Mouse (Mus musculus): ENCODE data around the gene Gm4969. TPM values are rescaled to one million over a fixed set of nuclear protein-coding genes. Genes with fewer than 3 reads are reported as not detected.

Gene Gm4969
- total and polyA plus RNA-seq, 3 experiments = not detected

- TF ChIP-seq MYC (IDR thresholded peaks at IDR 0.05; ENCODE audit: low read depth, low read length) = no peak
- no peak for TF ChIP-seq CTCF (IDR thresholded peaks at IDR 0.05 in 2 of 3, conservative IDR thresholded peaks at IDR 0.05 in 1 of 3; ENCODE audit: control insufficient read depth in 1 of 3, insufficient read depth in 1 of 3, low read depth in 2 of 3, low read length in 3 of 3, poor library complexity in 1 of 3, severe bottlenecking in 1 of 3)
- no peak for TF ChIP-seq POLR2AphosphoS5 (IDR thresholded peaks at IDR 0.05; ENCODE audit: borderline replicate concordance, low read depth, low read length)
- no peak for TF ChIP-seq NRF1 (IDR thresholded peaks at IDR 0.05; ENCODE audit: insufficient read depth, low read depth, low read length, poor library complexity, severe bottlenecking)
- no peak for TF ChIP-seq TAL1 (IDR thresholded peaks at IDR 0.05; ENCODE audit: low read length)
- no peak for TF ChIP-seq RAD21 (IDR thresholded peaks at IDR 0.05; ENCODE audit: low read depth, low read length)
- TF ChIP-seq EP300 (IDR thresholded peaks at IDR 0.05; ENCODE audit: low read depth in 1 of 2, low read length in 2 of 2) = no peak
- no peak for TF ChIP-seq POLR2A (IDR thresholded peaks at IDR 0.05; ENCODE audit: control insufficient read depth in 1 of 2, insufficient read depth in 1 of 2, low read depth in 1 of 2, low read length in 2 of 2, poor library complexity in 1 of 2)
- no peak for TF ChIP-seq MAZ (IDR thresholded peaks at IDR 0.05; ENCODE audit: low read depth, low read length)
- TF ChIP-seq TBP (IDR thresholded peaks at IDR 0.05; ENCODE audit: low read depth, low read length) = no peak
- no peak for TF ChIP-seq JUND (IDR thresholded peaks at IDR 0.05; ENCODE audit: low read depth, low read length)
- TF ChIP-seq CHD1 (IDR thresholded peaks at IDR 0.05; ENCODE audit: low read depth, low read length) = no peak
- TF ChIP-seq POLR2AphosphoS2 (IDR thresholded peaks at IDR 0.05; ENCODE audit: low read length) = no peak
- no peak for TF ChIP-seq ETS1 (IDR thresholded peaks at IDR 0.05; ENCODE audit: low read depth, low read length)
- TF ChIP-seq GATA1 (IDR thresholded peaks at IDR 0.05; ENCODE audit: low read depth, low read length) = no peak
- no peak for TF ChIP-seq RCOR1 (IDR thresholded peaks at IDR 0.05; ENCODE audit: low read depth, low read length)
- no peak for TF ChIP-seq USF2 (IDR thresholded peaks at IDR 0.05; ENCODE audit: borderline replicate concordance in 1 of 2, insufficient read depth in 1 of 2, low read depth in 1 of 2, low read length in 2 of 2)
- TF ChIP-seq SIN3A (IDR thresholded peaks at IDR 0.05; ENCODE audit: low read length) = no peak
- no peak for TF ChIP-seq ZNF384 (IDR thresholded peaks at IDR 0.05; ENCODE audit: low read depth, low read length)
- H3K4me3 ChIP-seq (ENCODE audit: control insufficient read depth in 1 of 2, insufficient read depth in 1 of 2, low read depth in 2 of 2, low read length in 2 of 2) = no peak overlapping the region
- H3K27me3 ChIP-seq (ENCODE audit: control insufficient read depth in 1 of 2, insufficient read depth in 2 of 2, low read length in 2 of 2) = no peaks in the 10 kb centered on the region
Measured at GRCm38 (mm10) chr7:19065896-19066295, 52.3 kb downstream of the Gm4969 start.

GRCm38 (mm10) chr7:19057405-19057804, 60.8 kb downstream of the Gm4969 start:
- Histone ChIP-seq H3K9me3 (replicated peaks; ENCODE audit: insufficient read depth, low read length) (no peaks in the 10 kb centered on the region), H3K9ac (ENCODE audit: control insufficient read depth, low read depth, low read length, poor library complexity, severe bottlenecking) (no peak overlapping the region), H3K4me1 (ENCODE audit: control insufficient read depth in 1 of 2, insufficient read depth in 2 of 2, low read length in 2 of 2) (no peaks in the 10 kb centered on the region), H3K36me3 (ENCODE audit: control insufficient read depth in 1 of 2, insufficient read depth in 2 of 2, low read length in 2 of 2) (no peaks in the 10 kb centered on the region), H3K27ac (ENCODE audit: control insufficient read depth, low read depth, low read length) (no peak overlapping the region), H3K79me2 (ENCODE audit: control insufficient read depth, insufficient read depth, low read length, poor library complexity) (no peaks in the 10 kb centered on the region), H3K27me3 (ENCODE audit: control insufficient read depth in 1 of 2, insufficient read depth in 2 of 2, low read length in 2 of 2) (no peaks in the 10 kb centered on the region), H3K4me3 (ENCODE audit: control insufficient read depth in 1 of 2, insufficient read depth in 1 of 2, low read depth in 2 of 2, low read length in 2 of 2) (no peak overlapping the region)
- TF ChIP-seq MYB (IDR thresholded peaks at IDR 0.05; ENCODE audit: low read depth, low read length) = no peak
- no peak for TF ChIP-seq ZKSCAN1 (IDR thresholded peaks at IDR 0.05; ENCODE audit: low read depth, low read length)
- TF ChIP-seq E2F4 (IDR thresholded peaks at IDR 0.05; ENCODE audit: borderline replicate concordance, low read depth, low read length) = no peak
- no peak for TF ChIP-seq CHD2 (IDR thresholded peaks at IDR 0.05; ENCODE audit: low read length)
- TF ChIP-seq MAX (IDR thresholded peaks at IDR 0.05; ENCODE audit: low read length) = no peak
- no peak for TF ChIP-seq NRF1 (IDR thresholded peaks at IDR 0.05; ENCODE audit: insufficient read depth, low read depth, low read length, poor library complexity, severe bottlenecking)
- no peak for TF ChIP-seq ELF1 (IDR thresholded peaks at IDR 0.05; ENCODE audit: low read depth, low read length)
- no peak for TF ChIP-seq POLR2A (IDR thresholded peaks at IDR 0.05; ENCODE audit: control insufficient read depth in 1 of 2, insufficient read depth in 1 of 2, low read depth in 1 of 2, low read length in 2 of 2, poor library complexity in 1 of 2)
- no peak for TF ChIP-seq ZC3H11A (IDR thresholded peaks at IDR 0.05; ENCODE audit: low read depth, low read length)
- TF ChIP-seq MAFK (IDR thresholded peaks at IDR 0.05; ENCODE audit: borderline replicate concordance, low read depth, low read length) = no peak
- no peak for TF ChIP-seq RCOR1 (IDR thresholded peaks at IDR 0.05; ENCODE audit: low read depth, low read length)
- TF ChIP-seq POLR2AphosphoS2 (IDR thresholded peaks at IDR 0.05; ENCODE audit: low read length) = no peak
- no peak for TF ChIP-seq TCF12 (IDR thresholded peaks at IDR 0.05; ENCODE audit: low read depth, low read length)
- DNase-seq (ENCODE audit: low read depth, low spot score) = no peak

More at GRCm38 (mm10) chr7:19065896-19066295, 52.3 kb downstream of the Gm4969 start:
- no peaks in the 10 kb centered on the region for H3K9me3 ChIP-seq (replicated peaks; ENCODE audit: insufficient read depth, low read length)
- no peaks in the 10 kb centered on the region for H3K36me3 ChIP-seq (ENCODE audit: control insufficient read depth in 1 of 2, insufficient read depth in 2 of 2, low read length in 2 of 2)
- DNase-seq (ENCODE audit: low read depth, low spot score) = no peak
- H3K4me1 ChIP-seq (ENCODE audit: control insufficient read depth in 1 of 2, insufficient read depth in 2 of 2, low read length in 2 of 2) = no peaks in the 10 kb centered on the region
- H3K9ac ChIP-seq (ENCODE audit: control insufficient read depth, low read depth, low read length, poor library complexity, severe bottlenecking) = no peak overlapping the region
- H3K79me2 ChIP-seq (ENCODE audit: control insufficient read depth, insufficient read depth, low read length, poor library complexity) = no peaks in the 10 kb centered on the region
- H3K27ac ChIP-seq (ENCODE audit: control insufficient read depth, low read depth, low read length) = no peak overlapping the region
